Comparison of ENCODE assay signal across 23 mouse cellular contexts in genomic region chr15:99014496-99015030, GRCm38 (mm10). TPM values are rescaled to one million over a fixed set of nuclear protein-coding genes. Genes with fewer than 3 reads are reported as not detected.
DNase-seq lines count a peak whose midpoint lies in the region; ATAC-seq lines count a peak whose summit lies in the region.
"Had no signal": no experiment of that assay in that cellular context is flagged by ENCODE, and none has a peak within 500 bp of the region (broad histone marks: within the 10 kb centered on the region; RNA-seq: fewer than 3 reads in every experiment).

No protein-coding gene starts in this region.

- H3K4me2 ChIP-seq in liver, embryonic 16.5 days (ENCODE audit: low read depth, low read length), result no peak overlapping the region
- H3K4me2 ChIP-seq: embryonic facial prominence, embryonic 13.5 days; forebrain, embryonic 12.5 days had no signal

- H3K4me1 ChIP-seq in liver, embryonic 16.5 days (ENCODE audit: control insufficient read depth, low read depth, low read length), result no peaks in the 10 kb centered on the region; the same call in 1 of the 2 replicates

- H3K9ac ChIP-seq in liver, embryonic 16.5 days (ENCODE audit: low read depth, low read length), result no peak overlapping the region
- H3K9ac ChIP-seq: embryonic facial prominence, embryonic 13.5 days; forebrain, embryonic 12.5 days had no signal

- H3K27me3 ChIP-seq in liver, embryonic 16.5 days (ENCODE audit: control insufficient read depth, insufficient read depth, low read depth, low read length), result no peaks in the 10 kb centered on the region
- H3K27me3 ChIP-seq: embryonic facial prominence, embryonic 13.5 days had no signal

- H3K36me3 ChIP-seq in liver, embryonic 16.5 days (ENCODE audit: control insufficient read depth, insufficient read depth), result no peaks in the 10 kb centered on the region
- H3K36me3 ChIP-seq: embryonic facial prominence, embryonic 13.5 days; forebrain, embryonic 12.5 days; G1E; heart, embryonic 10.5 days had no signal

- DNase-seq in kidney, adult 11 months, result peak; percentile 61
- DNase-seq in kidney, postnatal 10 days, result no peak
- no peak for DNase-seq in liver
- peak; percentile 52 for DNase-seq in kidney, postnatal 14 days
- DNase-seq in heart, postnatal 4 days, result no peak
- DNase-seq in adrenal gland, adult 2 months, result no peak
- DNase-seq: adrenal gland, postnatal 10 days; B cell, adult 2 months; cerebellum, adult 11 months; cerebellum, adult 9-10 months; cerebellum, postnatal 25 days; gastrocnemius, postnatal 10 days; heart, adult 18-20 months; heart, postnatal 10 days had no signal

- H3K4me3 ChIP-seq in liver, embryonic 16.5 days (ENCODE audit: low read depth, low read length), result no peak overlapping the region
- H3K4me3 ChIP-seq: embryonic facial prominence, embryonic 13.5 days; forebrain, embryonic 12.5 days; heart, embryonic 10.5 days had no signal

- no peak overlapping the region for H3K27ac ChIP-seq in liver, embryonic 16.5 days (ENCODE audit: low read length)
- H3K27ac ChIP-seq: embryonic facial prominence, embryonic 13.5 days; forebrain, embryonic 12.5 days; heart, embryonic 10.5 days had no signal

- no peaks in the 10 kb centered on the region for H3K9me3 ChIP-seq in liver, embryonic 16.5 days (replicated peaks; ENCODE audit: control insufficient read depth, low read length)
- H3K9me3 ChIP-seq: embryonic facial prominence, embryonic 13.5 days; forebrain, embryonic 12.5 days; G1E; heart, embryonic 10.5 days had no signal

- 47% methylated on average over 9 of the region's 9 CpGs for WGBS in liver, embryonic 16.5 days (ENCODE audit: insufficient replicate concordance)

- ATAC-seq in liver, embryonic 16.5 days (ENCODE audit: low read depth), result peak; percentile 54; the same call in 1 of the 2 replicates
- no peak for ATAC-seq in megakaryocyte progenitor cell, adult 5-6 weeks (replicated peaks; ENCODE audit: poor library complexity)
- ATAC-seq: CD4-positive, CD25-positive, alpha-beta regulatory T cell, adult 4 months; forebrain, embryonic 16.5 days had no signal

RNA-seq across cellular contexts. Expression of gene Tuba1c, which starts 15.1 kb away (rescaled TPM):
- 251 and 260 TPM in 2 replicates for polyA plus RNA-seq in liver, embryonic 16.5 days (2015; fragmentation: Nextera tagmentation; extraction: Ambion mirVana)
- 187 and 190 TPM in 2 replicates for total RNA-seq in megakaryocyte progenitor cell, adult 5-6 weeks (2015)
- 79.3 and 105 TPM in 2 replicates for total RNA-seq in megakaryocyte progenitor cell, adult 5-6 weeks (2017)
- total RNA-seq in heart, postnatal 4 days (2021), result 100 to 1,000 TPM; 200 to 203 TPM
- total RNA-seq in adrenal gland, adult 2 months (2021), result 100 to 1,000 TPM; 270 to 284 TPM
- 205 and 318 TPM in 2 replicates for polyA plus RNA-seq in adrenal gland, adult 2 months (2012; rRNA removed)

RNA-seq across cellular contexts. Expression of gene Prph, which starts 40.4 kb away (rescaled TPM):
- 0.86 and 1.1 TPM in 2 replicates for polyA plus RNA-seq in liver, embryonic 16.5 days (2015; fragmentation: Nextera tagmentation; extraction: Ambion mirVana)
- total RNA-seq in megakaryocyte progenitor cell, adult 5-6 weeks (2015), result 0.07 TPM in 1 of 2 replicates, not detected in the other
- total RNA-seq in megakaryocyte progenitor cell, adult 5-6 weeks (2017), result not detected in 2 replicates
- 1 to 10 TPM in 1 of 2 experiments, under 1 TPM in 1; 0.60 to 1.3 TPM for total RNA-seq in heart, postnatal 4 days (2021)
- total RNA-seq in adrenal gland, adult 2 months (2021), result under 1 TPM; 0.43 to 0.86 TPM
- 2.4 and 8.5 TPM in 2 replicates for polyA plus RNA-seq in adrenal gland, adult 2 months (2012; rRNA removed)
- total RNA-seq: G1E; hematopoietic stem cell, adult 5-6 weeks had no signal
- polyA plus RNA-seq: CD4-positive, CD25-positive, alpha-beta regulatory T cell, adult 4 months; G1E had no signal

RNA-seq across cellular contexts. Expression of gene Troap, which starts 59.8 kb away (rescaled TPM):
- 13.3 and 15.2 TPM in 2 replicates for polyA plus RNA-seq in liver, embryonic 16.5 days (2015; fragmentation: Nextera tagmentation; extraction: Ambion mirVana)
- total RNA-seq in megakaryocyte progenitor cell, adult 5-6 weeks (2015), result 28.0 and 30.5 TPM in 2 replicates
- 19.8 and 25.7 TPM in 2 replicates for total RNA-seq in megakaryocyte progenitor cell, adult 5-6 weeks (2017)
- 10 to 100 TPM; 17.8 to 18.7 TPM for total RNA-seq in heart, postnatal 4 days (2021)
- under 1 TPM; 0.73 to 0.78 TPM for total RNA-seq in adrenal gland, adult 2 months (2021)
- 2.8 and 5.2 TPM in 2 replicates for polyA plus RNA-seq in adrenal gland, adult 2 months (2012; rRNA removed)

Comparison
In these comparisons a context has a peak if more than half of its experiments do, and no peak if none do; other contexts are left out.
1. DNase-seq: peak in kidney, adult 11 months (single experiment) and kidney, postnatal 14 days (single experiment); none in kidney, postnatal 10 days (single experiment), liver (single experiment), heart, postnatal 4 days (single experiment) and adrenal gland, adult 2 months (single experiment).
2. RNA of gene Troap, which starts 59.8 kb away (total RNA-seq): 19.8 to 30.5 TPM in megakaryocyte progenitor cell, adult 5-6 weeks and 17.8 to 18.7 TPM in heart, postnatal 4 days; 0.73 to 0.78 TPM in adrenal gland, adult 2 months; every median in the first group is over 10 times any median in the second.